Mouse (Mus musculus): ENCODE measurements at regions not wholly inside any gene's neighbourhood (a gene's known extent, or its start where the extent isn't known, plus 50 kb on each side); places are given as distances from the start of the nearest gene placed in this dataset.

- H3K27me3 ChIP-seq, result no peaks in the 10 kb centered on the region
- H3K4me2 ChIP-seq (replicated peaks), result no peak overlapping the region
- H3K27ac ChIP-seq (replicated peaks), result no peak overlapping the region
- 88% methylated on average over 3 of the region's 3 CpGs for WGBS
- no peaks in the 10 kb centered on the region for H3K9me3 ChIP-seq
- H3K4me1 ChIP-seq, result no peaks in the 10 kb centered on the region
- H3K4me3 ChIP-seq, result no peak overlapping the region
- H3K9ac ChIP-seq (replicated peaks), result no peak overlapping the region
- H3K36me3 ChIP-seq, result no peaks in the 10 kb centered on the region
- no peak for ATAC-seq (ENCODE audit: low FRiP score, low read depth)
Observed at GRCm38 (mm10) chr7:94061814-94062545, 982.3 kb downstream of the Fam181b start.
